Mouse (Mus musculus): Measurements from ENCODE around the gene Actn1.
A peak's percentile ranks its signal among the peaks of the same experiment; 100 is the strongest.

Actn1 gene

GRCm38 (mm10) chr12:80227835-80228234 is 32.3 kb downstream of the Actn1 start:
- no peak for DNase-seq (ENCODE audit: low read depth)

GRCm38 (mm10) chr12:80226101-80226500 is 34.1 kb downstream of the Actn1 start:
- no peak for DNase-seq (ENCODE audit: low read depth)

- DNase-seq (ENCODE audit: low read depth) = no peak
Observed at GRCm38 (mm10) chr12:80224241-80224731, 35.9 kb downstream of the Actn1 start.

GRCm38 (mm10) chr12:80223511-80223910 is 36.7 kb downstream of the Actn1 start:
- DNase-seq (ENCODE audit: low read depth) = peak; percentile 96

- DNase-seq (ENCODE audit: low read depth) = no peak
Observed at GRCm38 (mm10) chr12:80222473-80222872, 37.7 kb downstream of the Actn1 start.

GRCm38 (mm10) chr12:80220260-80221038 is 39.7 kb downstream of the Actn1 start:
- no peak for DNase-seq (ENCODE audit: low read depth)

GRCm38 (mm10) chr12:80218784-80219183 is 41.4 kb downstream of the Actn1 start:
- DNase-seq (ENCODE audit: low read depth) = no peak

- DNase-seq (ENCODE audit: low read depth) = no peak
Observed at GRCm38 (mm10) chr12:80218045-80218611, 42.0 kb downstream of the Actn1 start.

- no peak for DNase-seq (ENCODE audit: low read depth)
Observed at GRCm38 (mm10) chr12:80217049-80217448, 43.1 kb downstream of the Actn1 start.

- no peak for DNase-seq (ENCODE audit: low read depth)
Observed at GRCm38 (mm10) chr12:80216258-80216881, 43.8 kb downstream of the Actn1 start.

GRCm38 (mm10) chr12:80213810-80214209 is 46.4 kb downstream of the Actn1 start:
- DNase-seq (ENCODE audit: low read depth) = no peak

GRCm38 (mm10) chr12:80213263-80213662 is 46.9 kb downstream of the Actn1 start:
- DNase-seq (ENCODE audit: low read depth) = no peak

GRCm38 (mm10) chr12:80210791-80211612 is 49.2 kb downstream of the Actn1 start:
- no peak for DNase-seq (ENCODE audit: low read depth)

GRCm38 (mm10) chr12:80209914-80210313 is 50.3 kb downstream of the Actn1 start:
- DNase-seq (ENCODE audit: low read depth) = no peak

- no peak for DNase-seq (ENCODE audit: low read depth)
Observed at GRCm38 (mm10) chr12:80208126-80208820, 51.9 kb downstream of the Actn1 start.

GRCm38 (mm10) chr12:80203284-80203683 is 56.9 kb downstream of the Actn1 start:
- no peak for DNase-seq (ENCODE audit: low read depth)

GRCm38 (mm10) chr12:80199738-80200137 is 60.4 kb downstream of the Actn1 start:
- no peak for DNase-seq (ENCODE audit: low read depth)

- DNase-seq (ENCODE audit: low read depth) = peak; percentile 56
Observed at GRCm38 (mm10) chr12:80198487-80198886, 61.7 kb downstream of the Actn1 start.

GRCm38 (mm10) chr12:80197343-80197742 is 62.8 kb downstream of the Actn1 start:
- DNase-seq (ENCODE audit: low read depth) = no peak

GRCm38 (mm10) chr12:80191806-80192205 is 68.4 kb downstream of the Actn1 start:
- no peak for DNase-seq (ENCODE audit: low read depth)

- DNase-seq (ENCODE audit: low read depth) = no peak
Observed at GRCm38 (mm10) chr12:80191371-80191770, 68.8 kb downstream of the Actn1 start.

GRCm38 (mm10) chr12:80190915-80191314 is 69.3 kb downstream of the Actn1 start:
- no peak for DNase-seq (ENCODE audit: low read depth)
